Mouse (Mus musculus): ENCODE data around the gene Gm20388.

GRCm38 (mm10) chr8:122711891-122712365 is 2801.3 kb downstream of the Gm20388 start:
- TF ChIP-seq GATA1 (IDR thresholded peaks at IDR 0.05; ENCODE audit: low read length) (0 out of 2 replicates have a peak, but pooled peaks have one; percentile 13), TAL1 (IDR thresholded peaks at IDR 0.05; ENCODE audit: low read length) (0 out of 3 replicates have a peak, but pooled peaks have one; percentile 31)

Measured in erythroblast, embryonic 14.5 days (primary cell).